Mouse (Mus musculus): ENCODE measurements around the gene Cdk6.
"Not testable (repeated sequence)": the region's sequence is repeated elsewhere in the genome, so short reads cannot be mapped to it uniquely, and the experiment has no call there.

The Cdk6 gene

GRCm38 (mm10) chr5:3438453-3439003, 97.2 kb downstream of the Cdk6 start:
- not testable (repeated sequence) for DNase-seq (ENCODE audit: low spot score)

DNA sequence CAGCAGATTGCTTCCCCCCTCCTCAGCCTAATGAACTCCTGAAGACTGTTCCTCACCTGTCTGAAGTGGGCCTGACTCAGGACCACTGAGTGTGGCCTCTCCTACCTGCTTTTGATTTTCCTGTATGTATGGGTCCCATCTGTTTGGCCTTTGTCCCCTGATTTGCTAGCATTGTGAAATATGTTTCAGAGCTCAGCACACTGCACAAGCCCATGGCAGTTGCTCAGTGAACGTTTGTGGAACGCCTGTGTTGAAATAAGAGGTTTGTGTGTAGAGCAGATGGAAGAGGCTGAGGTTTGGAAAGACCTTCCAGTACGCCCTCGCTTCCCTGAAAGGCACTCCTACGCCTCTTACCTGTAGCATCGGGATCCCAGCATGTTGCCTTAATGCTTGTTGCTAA, 98.1 kb downstream of the Cdk6 start:
- not testable (repeated sequence) for DNase-seq (ENCODE audit: low spot score)

DNA sequence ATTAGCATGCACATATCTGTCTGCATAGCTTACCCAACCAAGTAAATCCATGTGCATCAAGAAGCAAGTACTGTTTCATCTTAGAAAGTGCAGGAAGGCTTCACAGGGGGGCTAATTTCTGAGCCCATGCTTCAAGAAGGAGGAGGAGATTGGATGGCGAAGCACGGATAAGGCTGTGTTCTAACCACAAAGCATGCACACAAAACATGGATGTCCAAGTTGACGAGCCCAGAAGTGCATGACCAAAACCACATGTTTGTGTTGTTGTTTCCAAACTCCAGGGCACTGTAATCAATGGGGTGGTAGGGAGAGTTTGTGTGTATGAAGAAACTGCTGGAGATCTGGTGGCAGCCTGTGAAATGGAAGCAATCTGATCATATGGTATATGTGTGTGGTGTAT, 101.2 kb downstream of the Cdk6 start:
- DNase-seq (ENCODE audit: low spot score) = not testable (repeated sequence)

- not testable (repeated sequence) for DNase-seq (ENCODE audit: low spot score)
Measured at GRCm38 (mm10) chr5:3451233-3451632, 109.9 kb downstream of the Cdk6 start.

- not testable (repeated sequence) for DNase-seq (ENCODE audit: low spot score)
Measured at GRCm38 (mm10) chr5:3453946-3454345, 112.7 kb downstream of the Cdk6 start.

- no peak for DNase-seq (ENCODE audit: low spot score)
Measured at GRCm38 (mm10) chr5:3460907-3461306, 119.6 kb downstream of the Cdk6 start.

GRCm38 (mm10) chr5:3461401-3461800, 120.1 kb downstream of the Cdk6 start:
- no peak for DNase-seq (ENCODE audit: low spot score)

DNA sequence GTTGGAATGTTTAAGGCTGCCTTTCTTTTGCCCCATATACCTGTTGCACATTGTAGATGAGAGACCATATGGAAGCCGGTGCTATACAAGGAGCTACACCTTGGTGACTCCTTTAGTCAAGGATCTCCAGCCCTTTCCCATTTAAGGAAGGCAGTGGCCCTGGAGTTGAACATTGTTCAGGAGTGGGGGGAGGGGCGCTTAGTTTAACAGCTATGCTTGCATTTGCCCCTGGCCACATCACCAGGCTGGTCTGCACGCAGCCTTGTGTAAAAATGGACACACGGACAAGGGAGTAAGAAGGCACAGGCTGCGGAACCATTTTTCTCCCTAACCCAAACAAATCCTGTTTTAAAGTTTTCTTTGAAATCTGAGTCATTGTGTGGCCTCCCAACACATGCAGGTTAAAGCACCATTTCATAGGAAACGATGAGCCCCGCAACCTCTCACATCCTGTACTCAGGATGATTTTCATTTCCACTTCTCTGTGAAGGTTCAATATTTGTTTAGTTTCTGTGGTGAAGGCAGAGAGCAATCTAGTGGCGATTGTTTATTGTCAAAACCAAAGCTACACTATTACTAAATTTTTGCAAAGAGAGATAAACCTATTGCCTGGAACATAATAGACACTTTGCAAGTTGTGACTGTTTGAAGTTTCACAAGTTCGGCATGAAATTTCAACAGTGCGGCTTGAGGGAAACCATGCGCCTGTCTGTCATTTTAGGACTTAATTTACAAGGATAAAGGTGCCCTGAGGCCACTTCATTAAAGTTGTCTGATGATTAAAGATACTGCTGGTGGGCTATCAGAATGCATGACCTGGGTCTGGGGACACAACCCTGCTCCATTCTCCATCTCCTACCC, 121.8 kb downstream of the Cdk6 start:
- no peak for DNase-seq (ENCODE audit: low spot score)

- no peak for DNase-seq (ENCODE audit: low spot score)
Measured at GRCm38 (mm10) chr5:3463758-3464157, 122.5 kb downstream of the Cdk6 start.

DNA sequence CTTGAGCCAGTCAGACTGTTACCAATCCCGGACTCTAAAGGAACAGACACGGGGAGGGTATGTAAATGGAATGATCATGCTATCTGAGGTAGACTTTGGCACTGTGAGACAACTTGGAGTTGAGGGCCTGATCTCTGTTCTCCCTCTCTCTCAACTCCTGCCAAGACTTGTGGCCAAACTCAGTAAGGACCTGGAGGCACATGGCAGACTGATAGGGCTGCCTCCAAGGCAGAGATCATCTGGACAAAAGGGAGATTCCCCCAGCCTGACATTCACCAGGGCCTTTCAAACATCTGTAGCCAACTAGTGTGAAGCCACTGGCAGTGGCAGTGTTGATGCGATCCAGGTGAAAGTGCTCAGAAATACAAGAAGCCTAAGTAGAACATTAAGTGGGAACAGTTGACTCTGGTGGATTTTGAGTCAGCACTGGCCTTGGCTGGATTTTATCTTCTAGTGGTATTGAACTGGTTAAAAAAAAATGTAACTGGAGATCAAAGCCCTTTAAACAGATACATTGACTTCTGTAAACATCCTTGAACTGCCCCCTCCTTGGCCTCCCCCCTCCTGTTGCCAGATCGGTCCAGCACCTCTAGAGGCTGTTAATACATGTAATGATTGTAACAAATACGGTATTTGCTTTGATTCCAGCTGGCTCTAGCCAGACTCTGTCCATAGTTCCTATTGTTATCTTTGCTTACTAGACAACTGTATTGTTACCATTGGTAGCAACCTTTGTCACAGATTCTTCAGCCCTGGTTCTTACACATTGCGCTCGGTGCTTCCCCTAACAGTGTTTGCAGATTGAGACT, 125.0 kb downstream of the Cdk6 start:
- no peak for DNase-seq (ENCODE audit: low spot score)

GRCm38 (mm10) chr5:3470866-3471265, 129.6 kb downstream of the Cdk6 start:
- DNase-seq (ENCODE audit: low spot score) = no peak

DNA sequence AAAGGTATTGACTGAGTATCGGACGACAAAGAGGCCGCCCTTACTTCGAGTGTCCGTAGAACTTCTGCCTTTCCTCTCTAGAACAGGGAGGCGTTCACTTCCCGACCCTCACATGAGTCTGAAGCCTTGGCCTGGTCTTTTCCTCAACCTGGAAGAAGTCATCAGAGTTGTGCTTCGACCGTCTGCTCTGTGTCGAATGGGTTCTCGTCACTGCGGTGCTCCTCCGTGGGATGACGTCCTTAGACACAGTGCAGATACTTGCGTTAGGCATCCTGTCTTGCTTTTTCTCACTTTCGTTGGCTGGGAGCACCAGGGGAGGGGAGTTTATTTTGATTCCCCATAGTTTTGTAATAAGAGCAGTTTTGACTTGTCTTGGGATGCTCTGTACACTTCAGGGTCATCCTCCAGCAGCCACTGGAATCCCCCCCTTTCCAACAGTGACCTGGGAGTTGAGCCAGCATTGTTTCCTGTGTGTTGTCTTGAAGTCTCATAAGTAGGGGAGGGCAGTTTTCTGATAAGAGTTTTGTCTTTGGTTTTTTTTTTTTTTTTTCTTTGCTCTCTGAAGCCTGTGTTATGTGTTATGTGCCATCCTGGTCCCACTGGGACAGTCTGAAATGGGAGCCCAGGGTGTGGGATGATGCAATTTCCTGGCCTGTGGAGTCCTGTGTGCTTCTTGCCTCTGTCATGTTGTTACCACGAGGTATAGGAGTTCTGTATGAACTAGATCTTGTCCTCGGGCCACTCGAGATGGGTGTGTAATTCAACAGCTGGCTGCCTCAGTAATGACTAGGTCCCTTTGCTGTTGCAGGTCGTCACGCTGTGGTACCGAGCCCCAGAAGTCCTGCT, 131.2 kb downstream of the Cdk6 start:
- no peak for DNase-seq (ENCODE audit: low spot score)

GRCm38 (mm10) chr5:3477711-3478110, 136.4 kb downstream of the Cdk6 start:
- no peak for DNase-seq (ENCODE audit: low spot score)

GRCm38 (mm10) chr5:3478216-3478615, 136.9 kb downstream of the Cdk6 start:
- no peak for DNase-seq (ENCODE audit: low spot score)

DNA sequence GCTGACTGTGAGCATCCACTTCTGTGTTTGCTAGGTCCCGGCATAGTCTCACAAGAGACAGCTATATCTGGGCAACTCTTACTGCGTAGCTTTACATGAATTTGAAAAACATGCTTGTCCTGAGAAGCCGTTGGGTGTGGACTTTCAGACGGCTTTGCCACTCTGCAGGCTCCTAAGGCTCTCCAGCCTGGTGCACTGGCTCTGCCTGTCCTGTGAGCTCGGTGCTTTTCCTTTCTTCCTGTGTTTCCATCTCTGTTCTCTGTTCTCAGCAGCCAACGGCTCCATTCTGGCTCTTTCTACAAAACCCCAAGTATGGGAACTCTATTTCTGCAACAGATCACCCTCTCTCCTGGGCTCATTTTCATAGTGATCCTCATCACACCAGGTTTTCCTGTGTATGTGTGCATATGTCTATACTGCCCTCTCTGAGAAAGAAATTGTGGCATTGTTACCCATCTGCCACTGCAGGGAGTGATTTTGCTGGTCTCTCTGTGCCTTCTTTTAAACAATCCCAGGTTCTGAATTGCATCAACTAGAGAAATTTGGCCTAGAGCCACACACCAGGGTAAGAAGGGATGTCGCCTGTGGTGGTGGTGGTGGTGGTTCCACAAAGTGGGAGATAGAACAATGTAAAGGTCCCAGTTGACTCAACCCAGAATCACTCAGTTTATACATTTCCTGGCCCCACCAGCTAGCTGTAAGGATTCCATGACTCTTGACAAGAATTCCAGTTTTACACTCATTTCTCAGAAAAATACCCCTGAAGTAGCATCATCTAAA, 137.9 kb downstream of the Cdk6 start:
- no peak for DNase-seq (ENCODE audit: low spot score)

DNA sequence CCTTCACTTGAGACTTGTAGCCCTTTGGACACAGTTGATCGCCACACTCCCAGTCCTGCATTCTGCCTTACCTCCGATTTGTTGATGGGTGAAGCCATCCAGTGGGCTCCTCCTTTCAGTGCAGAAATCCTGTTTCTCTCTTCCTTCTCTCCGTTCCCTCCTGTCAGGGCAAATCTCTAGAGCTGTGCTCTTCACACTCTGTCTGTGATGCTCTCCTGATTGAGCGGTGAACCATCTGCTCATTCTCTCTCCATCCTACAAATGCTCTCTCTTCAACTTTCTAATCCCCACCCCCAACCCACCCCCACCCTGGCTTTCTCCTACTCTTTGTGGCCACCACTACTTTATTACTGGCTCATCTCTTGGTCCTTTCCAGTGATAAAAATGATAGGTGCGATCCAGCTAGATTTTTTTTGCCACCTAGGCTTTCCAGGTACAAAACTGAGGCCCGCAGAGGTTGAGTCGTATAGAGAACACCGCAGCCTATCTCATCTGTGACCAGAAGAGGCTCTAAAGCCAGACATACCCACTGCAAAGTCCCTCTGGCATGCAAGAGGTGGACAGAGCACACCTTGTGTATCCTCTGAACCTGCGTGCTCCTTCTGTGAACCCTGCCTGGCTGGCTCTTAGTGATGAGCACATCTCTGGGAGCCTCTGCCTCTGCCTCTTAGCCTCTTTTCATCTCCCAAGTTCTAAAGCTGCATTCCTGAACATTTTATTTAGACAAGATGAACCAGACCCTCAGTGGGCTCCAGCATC, 139.5 kb downstream of the Cdk6 start:
- DNase-seq (ENCODE audit: low spot score) = no peak

DNA sequence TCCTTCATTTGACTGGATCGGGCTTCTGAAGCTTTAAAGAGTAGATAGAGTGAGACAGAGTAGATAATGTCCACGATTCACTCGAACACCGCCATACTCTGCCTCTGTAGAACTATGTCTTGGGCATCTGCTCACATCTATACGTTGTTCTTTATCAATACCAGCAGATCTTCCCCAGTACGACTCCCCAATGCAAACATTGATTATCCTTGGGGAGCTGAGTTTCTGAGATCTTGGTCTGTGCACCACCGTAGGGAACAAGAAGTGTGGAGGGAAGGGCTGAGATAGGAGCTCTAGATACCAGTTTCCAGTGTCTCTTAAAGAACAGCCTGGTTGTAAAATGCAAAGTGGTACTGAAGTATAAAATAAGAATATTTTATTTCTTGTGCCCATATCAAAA, 141.2 kb downstream of the Cdk6 start:
- no peak for DNase-seq (ENCODE audit: low spot score)

- DNase-seq (ENCODE audit: low spot score) = no peak
Measured at GRCm38 (mm10) chr5:3483054-3483722, 141.9 kb downstream of the Cdk6 start.

DNA sequence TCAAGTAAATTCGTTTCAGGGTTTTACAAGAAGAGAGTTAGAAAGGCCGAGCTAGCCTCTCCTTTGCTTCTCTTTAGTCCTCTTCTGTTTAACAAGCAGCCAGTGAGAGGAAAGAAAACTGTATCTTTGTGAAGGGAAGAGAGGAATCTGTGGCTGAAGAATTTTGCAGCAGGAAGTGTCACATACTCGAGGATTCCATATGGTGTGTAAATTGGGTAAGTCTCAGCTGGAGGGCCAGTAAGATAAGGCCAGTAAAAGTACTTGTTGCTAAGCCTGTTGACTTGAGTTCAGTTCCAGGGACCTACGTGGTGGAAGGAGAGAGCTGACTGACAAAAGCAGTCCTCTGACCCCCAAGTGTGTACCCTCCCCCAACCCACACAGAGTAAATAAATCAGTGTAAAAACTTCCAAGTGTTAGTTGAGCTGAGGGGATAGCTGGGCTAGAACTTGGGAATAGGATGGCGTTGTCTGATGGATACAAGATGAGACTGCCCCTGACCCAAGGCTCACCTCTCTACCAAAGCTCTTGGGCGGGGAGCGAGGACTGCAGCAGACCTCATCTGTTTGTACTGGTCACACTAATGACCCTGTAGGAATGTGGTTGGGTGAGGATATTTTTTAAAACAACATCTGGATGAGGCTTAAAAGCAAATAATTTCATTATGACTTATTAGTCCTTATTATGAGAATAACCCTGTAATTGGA, 145.4 kb downstream of the Cdk6 start:
- DNase-seq (ENCODE audit: low spot score) = no peak
